Mouse (Mus musculus): ENCODE measurements at regions not wholly inside any gene's neighbourhood (a gene's known extent, or its start where the extent isn't known, plus 50 kb on each side); places are given as distances from the start of the nearest gene placed in this dataset.

- DNase-seq (ENCODE audit: low spot score in 2 of 2): no peak
These were observed 105.8 kb upstream of the 4933415F23Rik start for GRCm38 (mm10) chr1:23207843-23208242.

GRCm38 (mm10) chr1:23207024-23207423 lies 105.0 kb upstream of the 4933415F23Rik start:
- no peak for DNase-seq (ENCODE audit: low spot score in 2 of 2)

- DNase-seq (ENCODE audit: low spot score in 2 of 2): no peak
These were observed 100.7 kb upstream of the 4933415F23Rik start for GRCm38 (mm10) chr1:23202511-23203435.

DNA sequence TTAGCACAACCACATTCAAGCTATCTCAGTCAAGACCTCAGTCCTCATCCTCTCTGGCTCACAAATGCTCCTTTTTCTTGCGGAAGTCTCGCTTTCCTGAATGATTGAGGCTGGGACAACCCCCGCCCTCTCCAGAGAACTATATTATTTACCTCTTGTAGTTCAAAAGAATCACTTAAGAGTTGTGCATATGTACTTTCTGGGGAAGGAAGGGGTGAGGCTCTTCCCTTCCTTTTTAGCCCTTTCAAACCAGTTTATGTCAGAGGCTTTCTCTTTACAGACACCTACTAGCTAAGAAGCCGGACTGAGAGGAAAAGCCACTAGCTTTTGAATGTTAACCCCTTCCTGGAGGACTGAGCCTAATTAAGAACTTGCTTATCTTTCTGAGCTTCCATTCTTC lies 98.4 kb upstream of the 4933415F23Rik start:
- no peak for DNase-seq (ENCODE audit: low spot score in 2 of 2)

DNA sequence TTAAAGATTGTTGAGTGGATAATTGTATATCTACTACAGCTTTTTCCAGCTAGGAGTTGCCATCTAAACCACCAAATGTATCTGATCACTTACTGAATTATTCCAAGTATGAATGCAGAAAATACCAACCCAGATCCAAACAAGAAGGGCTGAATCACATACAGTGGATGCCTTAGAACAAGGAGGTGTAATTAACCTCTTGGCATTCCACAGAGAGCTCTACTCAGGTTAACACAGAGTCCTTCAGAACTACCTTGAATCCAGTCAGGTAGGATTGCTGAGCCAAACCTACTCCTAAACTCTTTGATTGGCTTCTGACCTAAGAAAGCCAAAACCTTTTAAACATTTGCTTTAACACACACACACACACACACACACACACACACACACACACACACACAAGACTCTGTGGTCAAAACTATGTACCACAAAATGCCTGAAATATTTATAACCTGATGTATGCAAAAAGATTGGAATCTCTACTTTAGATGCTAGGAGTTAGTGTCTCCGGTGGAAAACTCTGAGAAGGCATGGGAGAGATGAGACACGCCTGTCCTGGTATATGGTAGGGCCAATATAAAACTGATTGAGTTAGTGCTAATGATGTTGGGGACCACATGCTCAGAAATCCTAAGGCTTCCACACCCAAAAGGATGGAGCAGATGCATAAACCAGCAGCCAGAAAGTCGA lies 88.4 kb upstream of the 4933415F23Rik start:
- no peak for DNase-seq (ENCODE audit: low spot score in 2 of 2)

GRCm38 (mm10) chr1:23189790-23190189 lies 87.7 kb upstream of the 4933415F23Rik start:
- no peak for DNase-seq (ENCODE audit: low spot score in 2 of 2)

DNA sequence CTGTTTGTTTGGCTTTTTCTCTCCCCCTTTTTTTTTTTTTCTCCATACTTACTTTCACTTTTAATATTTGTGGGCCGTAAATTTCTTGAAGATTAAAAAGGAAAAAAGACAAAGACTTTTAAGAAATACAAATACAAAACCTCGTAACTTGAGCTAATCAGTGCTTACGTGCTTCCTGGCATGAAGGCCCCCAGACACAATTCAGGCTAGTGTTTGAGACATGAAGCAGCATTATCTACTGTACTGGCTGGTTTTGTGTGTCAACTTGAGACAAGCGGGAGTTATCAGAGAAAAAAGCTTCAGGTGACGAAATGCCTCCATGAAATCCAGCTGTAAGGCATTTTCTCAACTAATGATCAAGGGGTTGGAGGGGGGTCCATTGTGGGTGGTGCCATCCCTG lies 86.2 kb upstream of the 4933415F23Rik start:
- no peak for DNase-seq (ENCODE audit: low spot score in 2 of 2)

- DNase-seq (ENCODE audit: low spot score in 2 of 2): no peak
These were observed 85.6 kb upstream of the 4933415F23Rik start for GRCm38 (mm10) chr1:23187446-23188206.

- no peak for DNase-seq (ENCODE audit: low spot score in 2 of 2)
These were observed 82.7 kb upstream of the 4933415F23Rik start for GRCm38 (mm10) chr1:23184728-23185127.

- no peak for DNase-seq (ENCODE audit: low spot score in 2 of 2)
These were observed 80.5 kb upstream of the 4933415F23Rik start for GRCm38 (mm10) chr1:23182541-23182940.

DNA sequence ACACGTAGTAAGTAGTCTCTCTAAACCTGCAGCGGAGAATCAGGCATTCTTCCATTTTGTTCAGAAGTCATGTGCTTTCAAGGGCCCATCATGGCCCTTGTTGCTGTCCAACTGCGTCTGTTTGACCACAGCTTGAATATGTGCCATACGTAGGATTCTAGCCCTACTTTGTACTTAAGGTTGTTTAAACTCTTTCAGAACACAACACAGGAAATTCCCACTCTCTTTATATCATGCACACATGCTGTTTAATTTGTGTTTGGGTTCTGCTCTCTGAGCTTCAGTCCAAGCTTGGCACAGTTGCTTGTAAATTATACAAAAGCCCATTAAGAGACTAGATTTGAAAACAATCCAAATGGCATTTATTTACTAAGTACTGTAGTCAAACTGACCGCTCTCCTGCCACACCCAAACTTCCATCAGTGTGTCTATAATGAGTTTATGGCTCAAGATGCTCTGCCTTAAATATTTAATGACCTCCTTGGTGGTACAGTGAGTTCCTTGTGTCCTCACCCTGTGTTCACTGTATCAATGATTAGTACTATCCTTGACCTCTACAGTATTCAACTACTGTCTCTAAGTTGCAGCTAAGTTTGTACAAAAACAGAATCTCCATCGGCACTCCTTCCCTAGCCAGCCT lies 76.4 kb upstream of the 4933415F23Rik start:
- DNase-seq (ENCODE audit: low spot score in 2 of 2): no peak

- DNase-seq (ENCODE audit: low spot score in 2 of 2): no peak
These were observed 72.0 kb upstream of the 4933415F23Rik start for GRCm38 (mm10) chr1:23174022-23174421.

DNA sequence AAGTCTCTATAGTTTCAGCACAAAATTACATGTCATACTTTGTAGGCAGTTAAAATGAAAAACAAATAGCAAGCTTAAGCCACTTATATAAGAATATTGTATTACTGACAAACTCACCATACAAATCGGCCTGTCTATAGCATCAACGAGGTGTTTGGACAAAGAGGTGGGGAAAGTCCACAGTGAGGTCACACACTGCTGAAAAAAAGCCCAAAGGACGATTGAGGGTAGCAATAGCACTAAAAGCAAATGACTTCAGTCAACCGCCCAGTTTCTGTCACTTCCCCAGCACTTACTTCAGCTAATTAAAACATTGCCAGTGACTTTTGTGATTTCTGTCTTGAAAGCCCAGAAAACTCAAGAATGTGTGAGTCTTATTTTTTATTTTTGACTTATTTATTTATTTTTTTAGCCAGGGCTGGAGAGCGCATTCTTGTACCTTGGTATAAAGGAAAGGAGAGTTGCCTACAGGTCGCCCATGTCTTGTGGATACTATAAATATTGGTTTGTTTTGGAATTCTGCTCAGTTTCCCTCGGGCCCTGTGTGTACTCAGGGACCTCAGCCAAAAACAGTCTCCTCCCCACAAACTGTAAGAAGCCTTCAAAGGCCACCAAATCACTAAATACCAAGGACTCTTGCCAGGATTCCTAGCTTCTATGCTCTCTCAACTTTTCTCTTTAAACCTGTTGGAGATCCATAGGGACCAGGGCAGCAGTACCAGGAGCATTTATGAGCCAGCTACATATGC lies 71.2 kb upstream of the 4933415F23Rik start:
- DNase-seq (ENCODE audit: low spot score in 2 of 2): no peak

GRCm38 (mm10) chr1:23171336-23171735 lies 69.3 kb upstream of the 4933415F23Rik start:
- DNase-seq (ENCODE audit: low spot score in 2 of 2): no peak

DNA sequence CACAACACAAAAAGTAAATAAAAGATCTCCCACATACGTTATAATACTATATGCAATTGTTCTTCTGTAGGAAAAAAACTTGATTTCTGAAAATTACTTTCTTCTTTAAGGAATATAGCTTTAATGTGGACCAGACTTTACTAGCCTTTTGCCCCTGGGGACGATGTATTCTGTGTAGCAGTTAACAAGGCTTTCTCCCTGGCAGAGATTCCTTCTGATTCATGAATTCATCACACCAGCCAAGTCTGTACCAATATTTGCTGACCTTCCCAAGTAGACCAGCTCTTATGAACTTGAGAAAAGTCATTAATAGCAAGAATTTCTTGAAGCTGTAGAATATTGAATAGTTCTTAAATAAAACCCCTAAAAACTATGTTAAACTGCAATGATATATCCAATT lies 68.7 kb upstream of the 4933415F23Rik start:
- DNase-seq (ENCODE audit: low spot score in 2 of 2): no peak

DNA sequence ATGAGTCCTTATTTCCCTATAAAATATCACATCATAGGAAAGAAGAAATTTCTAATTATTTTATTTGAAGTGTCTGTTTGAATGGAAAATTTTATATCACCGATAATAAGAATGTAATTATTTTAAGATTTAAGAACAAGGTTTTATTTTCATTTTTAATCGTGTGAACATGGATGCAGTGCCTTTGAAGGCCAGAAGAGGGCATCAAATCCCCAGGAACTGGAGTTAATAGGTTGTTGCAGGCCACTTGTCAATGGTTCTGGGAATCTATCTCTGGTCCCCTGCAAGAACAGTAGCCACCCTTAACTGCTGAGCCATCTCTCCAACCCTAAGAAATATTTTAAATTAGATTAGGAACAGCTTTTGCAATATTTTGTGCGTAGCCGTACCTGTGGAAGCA lies 66.5 kb upstream of the 4933415F23Rik start:
- no peak for DNase-seq (ENCODE audit: low spot score in 2 of 2)

DNA sequence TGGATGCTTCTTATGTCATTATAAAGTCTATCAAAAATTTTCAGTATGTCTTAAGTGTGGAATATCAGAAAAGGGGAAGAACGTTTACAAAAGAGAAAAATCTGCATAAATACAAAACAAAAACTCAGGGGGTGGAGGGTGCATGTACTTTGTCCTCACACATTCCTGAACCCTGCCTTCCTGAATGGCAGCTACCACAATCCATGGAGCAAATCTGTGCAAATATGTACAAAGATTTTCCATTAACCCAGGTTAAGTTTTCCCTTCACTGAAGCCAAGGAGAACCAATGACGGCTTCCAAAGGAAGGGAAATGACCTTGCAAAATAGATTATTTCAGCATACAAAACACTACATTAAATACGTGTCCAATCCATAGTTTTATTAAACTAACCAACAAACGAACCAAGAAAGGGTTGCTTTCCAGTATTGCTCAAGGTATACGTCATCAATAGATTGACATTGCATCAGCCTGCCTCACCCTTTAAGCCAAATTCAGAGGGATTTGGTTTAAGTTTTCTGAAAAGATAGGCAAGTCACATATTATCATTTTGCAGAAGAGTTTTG lies 61.4 kb upstream of the 4933415F23Rik start:
- DNase-seq (ENCODE audit: low spot score in 2 of 2): no peak

GRCm38 (mm10) chr1:23162766-23163165 lies 60.7 kb upstream of the 4933415F23Rik start:
- DNase-seq (ENCODE audit: low spot score in 2 of 2): no peak
